Mouse (Mus musculus): ENCODE measurements around the gene B3gnt7. TPM values are rescaled to one million over a fixed set of nuclear protein-coding genes. Genes with fewer than 3 reads are reported as not detected.
A peak's percentile ranks its signal among the peaks of the same experiment; 100 is the strongest.

Gene B3gnt7
- 4.9 and 6.2 TPM in 2 replicates for polyA plus RNA-seq (2016; fragmentation: Nextera tagmentation; extraction: Ambion mirVana)

GRCm38 (mm10) chr1:86302532-86302931 lies at the start of gene B3gnt7:
Gene B3gnt7, plus strand, starts transcription at chr1:86302832.
- peaks cover 16% of the 10 kb centered on the region for H3K36me3 ChIP-seq (replicated peaks)
- H3K9me3 ChIP-seq, result no peaks in the 10 kb centered on the region; the same call in 1 of the 2 replicates
- 26% methylated on average over 6 of the region's 6 CpGs for WGBS
- DNase-seq (ENCODE audit: low spot score), result no peak
- peak within 1 kb of the TSS; percentile 81 for H3K4me3 ChIP-seq
- peaks cover 45% of the 10 kb centered on the region for H3K4me1 ChIP-seq
- H3K27ac ChIP-seq (replicated peaks), result peak within 1 kb of the TSS; percentile 80
- H3K27me3 ChIP-seq (replicated peaks; ENCODE audit: low read depth, poor library complexity, severe bottlenecking), result peaks cover 78% of the 10 kb centered on the region

DNA sequence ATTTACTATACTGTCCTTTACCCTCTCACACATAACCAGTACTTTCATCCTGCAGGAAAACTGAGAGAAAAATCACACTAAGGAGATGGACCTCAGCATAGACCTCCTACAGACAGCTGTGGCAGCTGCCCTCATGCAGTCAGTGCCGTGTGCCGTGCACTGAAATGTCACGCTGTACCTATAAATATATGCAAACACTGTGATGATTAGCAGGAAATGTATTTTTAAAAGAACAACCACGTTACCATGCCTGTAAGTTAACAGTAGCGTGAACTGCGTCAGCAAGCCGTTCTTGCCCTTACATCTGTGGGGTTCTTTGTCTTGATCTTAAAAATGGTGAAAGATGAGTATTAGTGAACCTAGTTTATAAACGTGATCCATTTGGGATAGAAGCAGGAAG lies 49.2 kb upstream of the B3gnt7 start:
- H3K27me3 ChIP-seq (replicated peaks; ENCODE audit: low read depth, poor library complexity, severe bottlenecking), result no peaks in the 10 kb centered on the region
- no peak overlapping the region for H3K4me3 ChIP-seq
- 92% methylated on average over 8 of the region's 8 CpGs for WGBS
- H3K36me3 ChIP-seq (replicated peaks), result peaks cover 13% of the 10 kb centered on the region
- no peaks in the 10 kb centered on the region for H3K9me3 ChIP-seq
- H3K4me1 ChIP-seq, result no peaks in the 10 kb centered on the region
- H3K27ac ChIP-seq (replicated peaks), result no peak overlapping the region
- no peak for DNase-seq (ENCODE audit: low spot score)

DNA sequence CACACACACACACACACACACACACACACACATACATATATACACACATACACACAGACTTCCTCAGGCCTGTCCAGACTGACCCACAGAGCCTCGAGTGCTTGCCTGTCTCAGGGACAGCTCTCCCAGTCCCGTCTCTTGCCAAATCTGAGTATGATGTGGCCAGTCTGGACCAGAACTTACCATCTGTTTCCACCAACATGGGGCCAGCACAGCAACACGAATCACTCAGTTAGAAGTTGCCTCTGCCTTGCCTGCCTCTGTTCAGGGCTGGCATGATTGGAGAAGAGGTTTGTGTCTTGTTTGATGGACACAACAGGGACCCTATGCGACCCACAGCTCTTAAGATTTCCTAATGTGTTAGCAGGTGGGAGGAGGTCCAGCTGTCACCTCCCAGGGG lies 46.3 kb upstream of the B3gnt7 start:
- Histone ChIP-seq H3K9me3 (no peaks in the 10 kb centered on the region), H3K36me3 (replicated peaks) (no peaks in the 10 kb centered on the region; the same call in 1 of the 2 replicates), H3K4me3 (no peak overlapping the region), H3K27me3 (replicated peaks; ENCODE audit: low read depth, poor library complexity, severe bottlenecking) (no peaks in the 10 kb centered on the region), H3K27ac (replicated peaks) (no peak overlapping the region), H3K4me1 (no peaks in the 10 kb centered on the region)
- 81% methylated on average over 4 of the region's 4 CpGs for WGBS
- no peak for DNase-seq (ENCODE audit: low spot score)

DNA sequence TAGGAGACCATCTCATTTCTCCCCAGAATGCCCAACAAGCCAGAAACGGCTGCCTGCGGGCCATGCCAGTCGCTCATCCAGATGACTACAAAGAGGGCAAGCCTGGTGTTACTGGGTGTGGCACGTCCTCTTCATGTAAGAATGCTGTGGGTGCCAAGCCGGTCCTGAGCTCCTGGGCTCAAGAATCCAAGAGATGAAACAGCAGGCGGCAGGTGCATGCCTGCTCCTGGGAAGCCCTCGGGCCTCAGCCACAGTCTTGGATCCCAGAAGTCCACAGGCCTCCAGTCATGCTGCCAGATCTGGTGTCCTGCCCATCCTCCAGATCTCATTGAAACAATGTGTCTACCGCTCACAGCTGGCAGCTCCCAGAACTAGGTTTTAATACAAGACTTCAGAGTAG lies 45.4 kb upstream of the B3gnt7 start:
- Histone ChIP-seq H3K27ac (replicated peaks) (no peak overlapping the region), H3K36me3 (replicated peaks) (no peaks in the 10 kb centered on the region; the same call in 1 of the 2 replicates), H3K9me3 (no peaks in the 10 kb centered on the region), H3K4me1 (no peaks in the 10 kb centered on the region), H3K4me3 (no peak overlapping the region), H3K27me3 (replicated peaks; ENCODE audit: low read depth, poor library complexity, severe bottlenecking) (no peaks in the 10 kb centered on the region)
- WGBS, result 90% methylated on average over 8 of the region's 8 CpGs
- DNase-seq (ENCODE audit: low spot score), result no peak

DNA sequence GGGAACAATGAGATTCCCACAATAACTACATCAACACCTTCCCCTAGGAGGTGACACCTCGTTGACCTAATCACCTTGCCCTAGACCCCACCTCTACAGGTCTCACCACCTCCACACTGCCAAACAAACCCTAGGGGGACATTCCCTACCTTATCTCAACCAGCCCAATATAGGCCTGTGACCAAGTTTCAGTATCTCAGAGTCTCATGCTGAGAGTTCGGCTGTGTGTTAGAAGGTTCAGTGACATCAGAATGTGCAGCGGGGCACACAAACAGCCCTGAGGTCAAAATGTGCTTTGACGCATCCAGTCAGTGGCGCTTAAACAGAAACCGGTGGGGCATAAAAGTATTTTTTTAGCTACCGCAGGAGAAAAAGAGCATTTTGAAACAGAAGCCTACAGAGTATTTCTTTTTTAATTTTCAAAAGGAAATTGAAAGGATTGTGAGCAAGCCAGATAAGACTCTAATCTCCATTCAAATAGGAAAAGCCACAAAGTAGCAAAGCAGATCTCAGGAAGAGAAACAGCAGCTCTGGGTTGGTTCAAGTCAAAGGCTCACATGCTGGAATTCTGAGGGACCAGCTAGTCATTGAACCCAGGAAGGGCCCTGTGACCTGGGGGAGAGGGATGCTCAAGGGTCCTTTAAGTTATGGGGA lies 44.3 kb upstream of the B3gnt7 start:
- WGBS, result 77% methylated on average over 7 of the region's 7 CpGs
- DNase-seq (ENCODE audit: low spot score), result no peak
- Histone ChIP-seq H3K27ac (replicated peaks) (no peak overlapping the region), H3K9me3 (no peaks in the 10 kb centered on the region), H3K36me3 (replicated peaks) (no peaks in the 10 kb centered on the region; the same call in 1 of the 2 replicates), H3K27me3 (replicated peaks; ENCODE audit: low read depth, poor library complexity, severe bottlenecking) (no peaks in the 10 kb centered on the region), H3K4me1 (0 out of 2 replicates have a peak, but pooled peaks cover 1% of the 10 kb centered on the region), H3K4me3 (no peak overlapping the region)

DNA sequence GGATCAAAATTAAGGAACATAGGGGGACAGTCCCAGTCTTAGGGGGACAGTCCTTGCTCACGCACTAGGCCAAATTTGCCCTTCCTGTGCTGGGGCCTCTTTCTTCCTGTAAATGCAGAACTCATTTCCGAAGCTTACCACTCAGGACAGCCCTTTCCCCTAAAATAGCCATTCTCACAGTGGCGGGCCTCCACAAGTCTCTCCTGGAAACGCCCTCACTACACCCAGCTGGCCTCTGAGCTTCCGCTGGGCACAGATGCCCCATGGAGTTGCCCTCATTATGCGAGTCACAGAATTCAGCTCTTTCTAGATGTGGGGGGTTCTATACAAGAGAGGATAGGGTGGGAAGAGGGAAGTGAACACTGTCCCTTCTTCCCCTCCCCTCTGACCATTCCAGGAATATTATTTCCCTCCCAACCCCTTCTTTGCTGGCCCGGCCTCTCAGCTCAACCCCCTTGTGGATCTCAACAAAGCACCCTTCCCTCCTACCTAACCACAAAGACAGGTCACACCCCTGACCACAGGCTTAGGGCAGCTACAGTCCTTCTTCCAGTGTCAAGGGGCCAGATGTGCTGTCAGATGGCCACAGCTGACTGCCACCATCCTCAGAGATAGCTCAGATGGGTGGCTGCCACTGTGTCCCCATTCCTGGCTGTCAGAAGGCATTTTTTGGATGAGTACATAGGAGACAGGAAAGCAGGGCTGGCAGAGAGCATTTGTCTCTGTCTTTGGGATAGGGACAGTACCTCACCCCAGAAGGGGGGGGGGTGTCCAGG lies 38.9 kb upstream of the B3gnt7 start:
- H3K9me3 ChIP-seq, result no peaks in the 10 kb centered on the region
- no peak overlapping the region for H3K4me3 ChIP-seq
- no peaks in the 10 kb centered on the region for H3K36me3 ChIP-seq (replicated peaks)
- DNase-seq (ENCODE audit: low spot score), result no peak
- H3K27me3 ChIP-seq (replicated peaks; ENCODE audit: low read depth, poor library complexity, severe bottlenecking), result no peaks in the 10 kb centered on the region
- H3K4me1 ChIP-seq, result 0 out of 2 replicates have a peak, but pooled peaks cover 5% of the 10 kb centered on the region
- peak overlapping the region; percentile 24 for H3K27ac ChIP-seq (replicated peaks)
- 70% methylated on average over 7 of the region's 7 CpGs for WGBS

- no peaks in the 10 kb centered on the region for H3K36me3 ChIP-seq (replicated peaks)
- no peaks in the 10 kb centered on the region for H3K9me3 ChIP-seq
- no peak for DNase-seq (ENCODE audit: low spot score)
- 0 out of 2 replicates have a peak, but pooled peaks cover 5% of the 10 kb centered on the region for H3K4me1 ChIP-seq
- H3K27ac ChIP-seq (replicated peaks), result no peak overlapping the region
- no peak overlapping the region for H3K4me3 ChIP-seq
- WGBS, result 70% methylated on average over 3 of the region's 3 CpGs
- H3K27me3 ChIP-seq (replicated peaks; ENCODE audit: low read depth, poor library complexity, severe bottlenecking), result no peaks in the 10 kb centered on the region
These were observed 37.6 kb upstream of the B3gnt7 start for GRCm38 (mm10) chr1:86265060-86265459.

DNA sequence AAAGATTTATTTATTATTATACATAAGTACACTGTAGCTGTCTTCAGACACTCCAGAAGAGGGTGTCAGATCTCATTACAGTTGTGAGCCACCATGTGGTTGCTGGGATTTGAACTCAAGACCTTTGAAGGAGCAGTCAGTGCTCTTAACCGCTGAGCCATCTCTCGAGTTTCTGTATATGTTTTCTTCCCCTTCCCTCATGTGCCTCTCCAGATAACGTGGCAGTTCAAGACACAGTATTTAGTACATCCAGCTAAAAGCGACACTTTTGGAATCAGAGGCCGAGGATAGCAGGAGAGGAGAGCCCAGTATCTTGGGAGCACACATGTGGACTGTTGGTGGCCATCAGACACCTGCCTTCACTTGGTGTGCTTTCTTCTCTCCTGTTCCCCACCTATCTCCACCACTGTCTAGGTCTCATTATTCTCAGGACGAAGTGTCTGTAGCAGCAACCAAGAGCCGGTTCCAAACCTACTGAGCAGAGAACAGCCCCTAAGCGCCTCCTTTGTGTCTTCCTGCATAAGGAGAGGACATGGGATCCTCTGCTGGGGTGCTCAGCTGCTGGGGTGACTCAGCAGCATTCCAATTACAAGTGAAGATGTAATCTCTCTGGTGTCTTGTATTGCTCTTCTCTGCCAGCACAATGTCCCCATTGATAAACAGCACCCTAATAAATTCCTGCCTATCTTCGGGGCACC lies 34.0 kb upstream of the B3gnt7 start:
- Histone ChIP-seq H3K27ac (replicated peaks) (no peak overlapping the region), H3K4me3 (no peak overlapping the region), H3K9me3 (no peaks in the 10 kb centered on the region), H3K27me3 (replicated peaks; ENCODE audit: low read depth, poor library complexity, severe bottlenecking) (no peaks in the 10 kb centered on the region), H3K4me1 (0 out of 2 replicates have a peak, but pooled peaks cover 2% of the 10 kb centered on the region), H3K36me3 (replicated peaks) (no peaks in the 10 kb centered on the region)
- DNase-seq (ENCODE audit: low spot score), result no peak
- 90% methylated on average over 9 of the region's 9 CpGs for WGBS

DNA sequence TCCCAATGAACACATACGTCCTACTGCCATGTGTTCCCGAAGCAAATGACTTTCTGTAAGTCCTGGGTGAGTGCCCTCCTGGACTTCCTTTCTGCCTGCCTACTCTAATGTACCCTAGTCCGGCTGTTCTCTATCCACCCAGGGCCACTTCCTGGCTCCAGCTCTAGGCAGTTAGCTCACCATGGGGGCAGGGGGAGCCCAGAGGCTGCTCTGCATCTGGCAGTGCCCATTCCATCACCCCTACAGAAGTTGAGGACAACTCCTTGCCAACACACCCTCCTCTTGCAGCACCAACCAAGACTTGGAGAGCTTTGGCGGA lies 33.5 kb upstream of the B3gnt7 start:
- H3K36me3 ChIP-seq (replicated peaks), result no peaks in the 10 kb centered on the region
- no peaks in the 10 kb centered on the region for H3K9me3 ChIP-seq
- H3K27me3 ChIP-seq (replicated peaks; ENCODE audit: low read depth, poor library complexity, severe bottlenecking), result no peaks in the 10 kb centered on the region
- DNase-seq (ENCODE audit: low spot score), result no peak
- no peak overlapping the region for H3K27ac ChIP-seq (replicated peaks)
- WGBS, result 76% methylated on average over 4 of the region's 4 CpGs
- H3K4me3 ChIP-seq, result no peak overlapping the region
- no peaks in the 10 kb centered on the region for H3K4me1 ChIP-seq

GRCm38 (mm10) chr1:86271707-86272106 lies 30.9 kb upstream of the B3gnt7 start:
- no peaks in the 10 kb centered on the region for H3K27me3 ChIP-seq (replicated peaks; ENCODE audit: low read depth, poor library complexity, severe bottlenecking)
- 74% methylated on average over 6 of the region's 6 CpGs for WGBS

GRCm38 (mm10) chr1:86277055-86277454 lies 25.6 kb upstream of the B3gnt7 start:
- WGBS, result 88% methylated on average over 5 of the region's 5 CpGs
- H3K4me1 ChIP-seq, result peaks cover 8% of the 10 kb centered on the region
- H3K36me3 ChIP-seq (replicated peaks), result no peaks in the 10 kb centered on the region
- no peaks in the 10 kb centered on the region for H3K27me3 ChIP-seq (replicated peaks; ENCODE audit: low read depth, poor library complexity, severe bottlenecking)
- DNase-seq (ENCODE audit: low spot score), result no peak
- H3K27ac ChIP-seq (replicated peaks), result no peak overlapping the region
- H3K9me3 ChIP-seq, result no peaks in the 10 kb centered on the region
- H3K4me3 ChIP-seq, result no peak overlapping the region

More at GRCm38 (mm10) chr1:86271707-86272106, 30.9 kb upstream of the B3gnt7 start:
- Histone ChIP-seq H3K36me3 (replicated peaks) (no peaks in the 10 kb centered on the region), H3K4me1 (no peaks in the 10 kb centered on the region), H3K27ac (replicated peaks) (no peak overlapping the region), H3K9me3 (no peaks in the 10 kb centered on the region), H3K4me3 (no peak overlapping the region)
- no peak for DNase-seq (ENCODE audit: low spot score)

DNA sequence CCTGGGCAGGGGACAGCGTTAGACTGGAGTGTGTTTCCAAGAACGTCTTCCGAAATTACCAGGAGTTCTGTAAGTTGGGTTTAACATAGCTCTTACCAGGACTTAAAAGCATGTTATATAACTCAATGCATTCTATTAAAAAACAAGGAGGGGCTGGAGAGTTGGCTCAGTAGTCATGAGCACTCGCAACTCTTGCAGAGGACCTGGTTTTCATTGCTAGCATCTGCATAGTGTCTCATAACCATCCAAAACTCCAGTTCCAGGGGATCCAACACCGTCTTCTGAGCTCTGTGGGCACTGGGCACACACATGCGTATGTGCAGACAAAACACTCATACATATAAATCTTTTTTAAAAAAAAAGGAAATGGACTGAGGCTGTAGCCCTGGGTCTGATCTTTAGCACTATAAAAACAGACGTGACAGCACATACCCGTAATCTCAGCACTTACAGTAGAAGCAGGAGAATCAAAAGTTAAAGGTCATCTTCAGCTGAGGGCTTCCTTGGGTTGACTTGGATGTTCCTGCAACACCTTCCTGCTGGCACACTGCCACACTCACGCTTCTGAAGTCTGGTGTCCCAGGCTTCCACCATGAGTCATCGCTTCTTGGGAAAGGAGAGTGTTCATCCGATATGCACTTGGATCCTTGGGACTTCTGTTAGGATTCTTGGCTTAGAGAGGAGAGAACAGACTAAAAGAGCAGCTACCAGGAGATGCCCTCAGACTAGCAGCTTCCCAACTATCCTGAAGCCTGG lies 20.7 kb upstream of the B3gnt7 start:
- 89% methylated on average over 11 of the region's 11 CpGs for WGBS
- Histone ChIP-seq H3K4me1 (peaks cover 8% of the 10 kb centered on the region), H3K36me3 (replicated peaks) (no peaks in the 10 kb centered on the region), H3K9me3 (no peaks in the 10 kb centered on the region), H3K4me3 (no peak overlapping the region), H3K27me3 (replicated peaks; ENCODE audit: low read depth, poor library complexity, severe bottlenecking) (no peaks in the 10 kb centered on the region), H3K27ac (replicated peaks) (no peak overlapping the region)
- DNase-seq (ENCODE audit: low spot score), result no peak

Data from embryonic facial prominence, embryonic 10.5 days (tissue).